Comparison of ENCODE assay signal across 24 mouse cellular contexts in genomic region chr6:54902547-54902946, GRCm38 (mm10).
DNase-seq lines count a peak whose midpoint lies in the region; ATAC-seq and TF ChIP-seq lines count a peak whose summit lies in the region.
"Had no signal": no experiment of that assay in that cellular context is flagged by ENCODE, and none has a peak within 500 bp of the region (broad histone marks: within the 10 kb centered on the region; RNA-seq: fewer than 3 reads in every experiment).

No protein-coding gene starts in this region.

- H3K4me2 ChIP-seq in hindbrain, embryonic 12.5 days (replicated peaks), result no peak overlapping the region
- H3K4me2 ChIP-seq: forebrain, embryonic 15.5 days; hindbrain, embryonic 13.5 days had no signal

- no peak for DNase-seq in gastrocnemius, adult 2 months
- no peak for DNase-seq in gastrocnemius, postnatal 25 days
- peak; percentile 40 for DNase-seq in induced T-regulatory cell, adult 2 months (ENCODE audit: low read depth)
- DNase-seq in adrenal gland, postnatal 4 days (ENCODE audit: low spot score in 2 of 2), result no peak
- no peak for DNase-seq in embryo, embryonic 11 days
- DNase-seq: adrenal gland, postnatal 14 days; B cell, adult 2 months; cerebellum, adult 18-20 months; cerebellum, adult 9-11 months; cerebellum, postnatal 36 days; gastrocnemius, postnatal 14 days; heart, adult 18-20 months; heart, postnatal 10 days; heart, postnatal 4 days had no signal

- H3K36me3 ChIP-seq in hindbrain, embryonic 12.5 days, result no peaks in the 10 kb centered on the region
- H3K36me3 ChIP-seq: embryonic facial prominence, embryonic 10.5 days; forebrain, embryonic 10.5 days; forebrain, embryonic 15.5 days; heart, embryonic 10.5 days; hindbrain, embryonic 13.5 days had no signal

- H3K4me1 ChIP-seq in hindbrain, embryonic 12.5 days, result no peaks in the 10 kb centered on the region
- H3K4me1 ChIP-seq: embryonic facial prominence, embryonic 10.5 days; forebrain, embryonic 10.5 days; heart, embryonic 10.5 days; hindbrain, embryonic 13.5 days had no signal

- H3K9ac ChIP-seq in hindbrain, embryonic 12.5 days, result no peak overlapping the region
- H3K9ac ChIP-seq: forebrain, embryonic 15.5 days; hindbrain, embryonic 13.5 days had no signal

- H3K27ac ChIP-seq in gastrocnemius, adult 2 months, result peak overlapping the region; percentile 50; the same call in 1 of the 2 replicates
- H3K27ac ChIP-seq in hindbrain, embryonic 12.5 days, result no peak overlapping the region
- H3K27ac ChIP-seq: embryonic facial prominence, embryonic 10.5 days; forebrain, embryonic 10.5 days; forebrain, embryonic 15.5 days; heart, embryonic 10.5 days; hindbrain, embryonic 13.5 days; hindbrain, postnatal 0 days had no signal

- peak; percentile 89 for ATAC-seq in activated CD4-positive, CD25-positive, alpha-beta regulatory T cell, adult 4 months
- peak; percentile 77 for ATAC-seq in neutrophil, adult 5-6 weeks (ENCODE audit: extremely low read depth, insufficient number of reproducible peaks, low FRiP score, poor library complexity, severe bottlenecking)
- ATAC-seq in hindbrain, embryonic 12.5 days (ENCODE audit: low FRiP score), result no peak
- ATAC-seq: forebrain, embryonic 15.5 days; hindbrain, postnatal 0 days; intestine, embryonic 16.5 days had no signal

- 92% methylated on average over 2 of the region's 2 CpGs for WGBS in hindbrain, embryonic 12.5 days

- H3K4me3 ChIP-seq in gastrocnemius, adult 2 months, result no peak overlapping the region
- no peak overlapping the region for H3K4me3 ChIP-seq in hindbrain, embryonic 12.5 days
- H3K4me3 ChIP-seq: embryonic facial prominence, embryonic 10.5 days; forebrain, embryonic 10.5 days; forebrain, embryonic 15.5 days; heart, embryonic 10.5 days; hindbrain, embryonic 13.5 days had no signal

- H3K9me3 ChIP-seq in hindbrain, embryonic 12.5 days (replicated peaks), result no peaks in the 10 kb centered on the region
- H3K9me3 ChIP-seq: embryonic facial prominence, embryonic 10.5 days; forebrain, embryonic 10.5 days; forebrain, embryonic 15.5 days; heart, embryonic 10.5 days; hindbrain, embryonic 13.5 days had no signal

- TF ChIP-seq CTCF in gastrocnemius, adult 2 months (IDR thresholded peaks at IDR 0.05), result no peak

- intact Hi-C loops in gastrocnemius, adult 2 months (cut with DNase I), result loop anchor here (5.0 to 10.0 kb wide), 2 partner anchors 85 to 198 kb away; partner anchors contain the start of gene Znrf2

- no peaks in the 10 kb centered on the region for H3K27me3 ChIP-seq in hindbrain, embryonic 12.5 days
- H3K27me3 ChIP-seq: forebrain, embryonic 15.5 days; hindbrain, embryonic 13.5 days had no signal
